Mouse (Mus musculus) stomach, postnatal 0 days (tissue): ENCODE results near the gene Rubcn. TPM values are rescaled to one million over a fixed set of nuclear protein-coding genes. Genes with fewer than 3 reads are reported as not detected.

ENCODE experiments used
- ATAC-seq: fragments of 200-750 bp; cut with Nextera tagmentation; 2 replicates; pipeline ENCODE4 v1.8.0; 2017; ENCODE audit not compliant: low FRiP score, low TSS enrichment
- DNase-seq: peaks from one replicate; pipeline ENCODE4 v3.0.0-alpha.2; 2016; ENCODE audit warnings: low spot score
- H3K27ac ChIP-seq: fragments of 300-500 bp; sonication (generic); replicated peaks from 2 replicates; pipeline ENCODE4 v1.5.1; 2014; ENCODE audit warnings: mild to moderate bottlenecking, control low read depth
- H3K27me3 ChIP-seq: fragments of 300-500 bp; sonication (generic); 2 replicates; pipeline ENCODE4 v1.6.1; 2014; ENCODE audit warnings: low read length; ENCODE audit not compliant: control insufficient read depth, insufficient read depth
- H3K36me3 ChIP-seq: fragments of 300-500 bp; sonication (generic); 2 replicates; pipeline ENCODE4 v1.6.1; 2014; ENCODE audit warnings: low read length, mixed read lengths; ENCODE audit not compliant: control insufficient read depth, insufficient read depth
- H3K4me1 ChIP-seq: fragments of 300-500 bp; sonication (generic); replicated peaks from 2 replicates; pipeline ENCODE4 v1.6.1; 2014; ENCODE audit warnings: antibody characterized with exemption; ENCODE audit not compliant: control insufficient read depth, insufficient read depth
- H3K4me2 ChIP-seq: fragments of 300-500 bp; sonication (generic); replicated peaks from 2 replicates; pipeline ENCODE4 v1.6.1; 2014; ENCODE audit warnings: low read depth, mild to moderate bottlenecking, control low read depth, moderate library complexity
- H3K4me3 ChIP-seq: fragments of 300-500 bp; sonication (generic); 2 replicates; pipeline ENCODE4 v1.5.1; 2014; ENCODE audit warnings: low read depth, low read length, control low read depth
- H3K9ac ChIP-seq: fragments of 300-500 bp; sonication (generic); 2 replicates; pipeline ENCODE4 v1.6.1; 2014; ENCODE audit warnings: mild to moderate bottlenecking, low read length, control low read depth, mixed read lengths
- H3K9me3 ChIP-seq: fragments of 300-500 bp; sonication (generic); 2 replicates; pipeline ENCODE4 v1.6.1; 2016; ENCODE audit warnings: low read length; ENCODE audit not compliant: control insufficient read depth
- CTCF ChIP-seq: IDR thresholded peaks from 2 replicates; pipeline ENCODE4 v1.5.1; 2016; ENCODE audit warnings: antibody characterized with exemption, low read depth, mild to moderate bottlenecking, moderate library complexity
- EP300 ChIP-seq: optimal IDR thresholded peaks from 2 replicates; pipeline ENCODE3; 2016; ENCODE audit warnings: antibody characterized with exemption
- WGBS: fragments of 180-500 bp; shearing (Covaris S2); extraction: QIAGEN DNeasy Blood & Tissue Kit; methylation state at CpG from one replicate; pipeline ENCODE4 v1.1.7; 2014; 5-methylcytosine and 5-hydroxymethylcytosine counted together
- polyA plus RNA-seq: library from polyadenylated mRNA; unstranded; fragments of >200 nt; fragmentation: Nextera tagmentation; extraction: Ambion mirVana; gene quantifications from 2 replicates; pipeline ENCODE4 v1.2.1, GENCODE M21; 2015

Rubcn gene
- polyA plus RNA-seq, 1 experiment from 2014 or later = 7.1 TPM

DNA sequence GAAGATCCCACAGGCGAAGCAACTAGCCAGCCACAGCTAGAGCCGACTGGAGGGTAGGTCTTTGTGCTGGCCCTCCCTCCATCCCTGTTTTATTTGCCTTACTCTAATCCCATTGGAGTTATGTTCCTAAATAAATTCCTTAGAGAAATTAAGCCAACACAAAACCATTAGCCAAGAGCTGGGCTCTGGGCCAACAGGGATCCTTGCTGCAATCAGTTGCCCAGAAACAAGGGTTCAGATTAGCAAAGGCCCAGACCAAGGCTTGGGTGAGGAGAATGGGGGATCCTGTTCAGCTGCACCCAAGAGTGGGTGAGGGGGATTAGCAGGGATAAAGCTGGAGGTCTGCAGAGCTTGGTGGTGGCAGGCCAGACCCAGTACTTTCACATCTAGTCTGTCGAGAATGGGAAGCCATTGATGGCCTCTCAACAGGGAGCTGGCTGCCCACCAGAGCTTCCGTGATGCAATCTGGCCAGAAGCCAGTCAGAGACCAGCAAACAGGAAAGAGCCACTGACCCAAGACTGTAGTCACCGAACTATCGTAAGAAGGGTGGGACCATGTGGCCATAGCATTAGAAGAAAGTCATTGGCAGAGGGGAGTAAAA, 74.2 kb downstream of the Rubcn start:
- DNase-seq = peak; percentile 72

GRCm38 (mm10) chr16:32797426-32797689, 80.2 kb downstream of the Rubcn start, which contains the start of gene Muc20:
TSS of gene Muc20 (minus strand) at chr16:32797435.
- Histone ChIP-seq H3K9me3 (no peaks in the 10 kb centered on the region), H3K27ac (no peak within 1 kb of the TSS)
- 61% methylated on average over 3 of the region's 3 CpGs for WGBS

More for the DNA sequence above, 74.2 kb downstream of the Rubcn start:
- H3K9ac ChIP-seq = no peak overlapping the region
- peak; percentile 43 for ATAC-seq
- H3K36me3 ChIP-seq = no peaks in the 10 kb centered on the region
- WGBS = 23% methylated on average over 6 of the region's 6 CpGs
- H3K9me3 ChIP-seq = no peaks in the 10 kb centered on the region
- no peaks in the 10 kb centered on the region for H3K4me1 ChIP-seq
- no peak overlapping the region for H3K4me2 ChIP-seq
- TF ChIP-seq CTCF (no peak), EP300 (no peak)
- H3K4me3 ChIP-seq = no peak overlapping the region
- H3K27ac ChIP-seq = no peak overlapping the region; the same call in 1 of the 2 replicates
- no peaks in the 10 kb centered on the region for H3K27me3 ChIP-seq

GRCm38 (mm10) chr16:32796676-32797425, 80.7 kb downstream of the Rubcn start:
- Histone ChIP-seq H3K4me3 (no peak overlapping the region), H3K9ac (no peak overlapping the region), H3K27ac (no peak overlapping the region), H3K4me2 (no peak overlapping the region), H3K4me1 (no peaks in the 10 kb centered on the region), H3K9me3 (no peaks in the 10 kb centered on the region), H3K27me3 (no peaks in the 10 kb centered on the region), H3K36me3 (no peaks in the 10 kb centered on the region)
- WGBS = 63% methylated on average over 14 of the region's 14 CpGs
- no peak for TF ChIP-seq CTCF
- no peak for TF ChIP-seq EP300
- ATAC-seq (no peak; the same call in 1 of the 2 replicates), DNase-seq (no peak)

More at GRCm38 (mm10) chr16:32797426-32797689, 80.2 kb downstream of the Rubcn start, which contains the start of gene Muc20:
- TF ChIP-seq EP300 (no peak), CTCF (no peak)
- Histone ChIP-seq H3K36me3 (no peaks in the 10 kb centered on the region), H3K4me2 (no peak within 1 kb of the TSS), H3K9ac (no peak within 1 kb of the TSS), H3K4me3 (no peak within 1 kb of the TSS), H3K4me1 (no peaks in the 10 kb centered on the region), H3K27me3 (no peaks in the 10 kb centered on the region)
- ATAC-seq (no peak), DNase-seq (no peak)

DNA sequence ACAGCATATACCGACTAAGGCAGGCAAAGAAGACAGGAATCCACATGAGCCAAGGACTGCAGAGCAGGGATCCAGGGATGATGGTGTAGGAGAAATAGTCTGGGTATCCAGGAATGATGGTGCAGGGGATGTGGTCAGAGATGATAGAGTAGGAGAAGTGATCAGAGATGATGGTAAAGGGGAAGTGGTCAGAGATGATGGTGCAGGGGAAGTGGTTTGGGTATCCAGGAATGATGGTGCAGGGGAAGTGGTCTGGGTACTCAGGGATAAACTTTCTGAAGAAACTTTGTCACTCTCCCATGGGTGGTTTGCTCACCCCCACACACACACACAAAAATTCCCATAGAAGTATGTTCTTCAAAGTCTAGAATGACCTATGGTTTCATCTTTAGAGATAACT, 82.4 kb downstream of the Rubcn start:
- Histone ChIP-seq H3K27ac (no peak overlapping the region), H3K27me3 (no peaks in the 10 kb centered on the region), H3K9me3 (no peaks in the 10 kb centered on the region), H3K9ac (no peak overlapping the region), H3K4me1 (no peaks in the 10 kb centered on the region), H3K4me3 (no peak overlapping the region), H3K36me3 (no peaks in the 10 kb centered on the region), H3K4me2 (no peak overlapping the region)
- no peak for TF ChIP-seq EP300
- TF ChIP-seq CTCF = no peak
- WGBS = 78% methylated on average over 1 of the region's 1 CpGs
- DNase-seq (no peak), ATAC-seq (no peak)

GRCm38 (mm10) chr16:32790056-32790455, 87.5 kb downstream of the Rubcn start:
- Histone ChIP-seq H3K9me3 (no peaks in the 10 kb centered on the region), H3K4me1 (no peaks in the 10 kb centered on the region), H3K4me3 (no peak overlapping the region), H3K36me3 (no peaks in the 10 kb centered on the region), H3K4me2 (no peak overlapping the region), H3K27me3 (no peaks in the 10 kb centered on the region), H3K9ac (no peak overlapping the region), H3K27ac (no peak overlapping the region)
- no peak for ATAC-seq
- DNase-seq = no peak
- WGBS = 95% methylated on average over 5 of the region's 5 CpGs
- TF ChIP-seq EP300 (no peak), CTCF (no peak)

DNA sequence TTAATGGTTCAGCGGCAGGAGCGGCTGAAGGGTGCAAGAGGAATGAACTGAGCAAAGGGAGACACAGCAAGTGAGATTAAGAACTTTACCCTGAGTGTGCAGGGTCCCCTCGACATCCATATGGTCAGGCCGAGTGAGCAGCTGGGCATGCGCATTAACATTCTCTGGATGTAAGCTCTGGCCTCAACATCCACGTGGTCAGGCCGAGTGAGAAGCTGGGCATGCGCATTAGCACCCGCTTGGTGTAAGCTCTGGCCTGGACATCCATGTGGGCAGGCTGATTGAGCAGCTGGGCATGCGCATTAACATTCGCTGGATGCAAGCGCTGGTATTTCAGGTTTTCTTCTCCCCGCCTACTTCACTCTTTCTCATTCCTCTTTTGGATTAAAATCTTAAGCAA, 92.7 kb downstream of the Rubcn start:
- Histone ChIP-seq H3K4me2 (no peak overlapping the region), H3K36me3 (no peaks in the 10 kb centered on the region), H3K4me3 (no peak overlapping the region), H3K9ac (no peak overlapping the region), H3K4me1 (no peaks in the 10 kb centered on the region), H3K27me3 (no peaks in the 10 kb centered on the region), H3K27ac (no peak overlapping the region), H3K9me3 (no peaks in the 10 kb centered on the region)
- DNase-seq (no peak), ATAC-seq (no peak)
- TF ChIP-seq EP300 (no peak), CTCF (no peak)
- 63% methylated on average over 13 of the region's 13 CpGs for WGBS
